Mouse (Mus musculus) spleen, adult 2 months (tissue): ENCODE data around the gene Batf.

Source experiments
- CTCF ChIP-seq: fragments of 200-500 bp; IDR thresholded peaks from 2 replicates; pipeline ENCODE4 v1.5.1; 2011; ENCODE audit warnings: mild to moderate bottlenecking, inconsistent platforms; ENCODE audit not compliant: insufficient read depth, insufficient read length, insufficient replicate concordance; ENCODE audit errors: extremely low read depth
- POLR2A ChIP-seq: fragments of 200-500 bp; IDR thresholded peaks from 2 replicates; pipeline ENCODE4 v1.6.1; 2011; ENCODE audit warnings: low read depth, low read length, inconsistent platforms

DNA sequence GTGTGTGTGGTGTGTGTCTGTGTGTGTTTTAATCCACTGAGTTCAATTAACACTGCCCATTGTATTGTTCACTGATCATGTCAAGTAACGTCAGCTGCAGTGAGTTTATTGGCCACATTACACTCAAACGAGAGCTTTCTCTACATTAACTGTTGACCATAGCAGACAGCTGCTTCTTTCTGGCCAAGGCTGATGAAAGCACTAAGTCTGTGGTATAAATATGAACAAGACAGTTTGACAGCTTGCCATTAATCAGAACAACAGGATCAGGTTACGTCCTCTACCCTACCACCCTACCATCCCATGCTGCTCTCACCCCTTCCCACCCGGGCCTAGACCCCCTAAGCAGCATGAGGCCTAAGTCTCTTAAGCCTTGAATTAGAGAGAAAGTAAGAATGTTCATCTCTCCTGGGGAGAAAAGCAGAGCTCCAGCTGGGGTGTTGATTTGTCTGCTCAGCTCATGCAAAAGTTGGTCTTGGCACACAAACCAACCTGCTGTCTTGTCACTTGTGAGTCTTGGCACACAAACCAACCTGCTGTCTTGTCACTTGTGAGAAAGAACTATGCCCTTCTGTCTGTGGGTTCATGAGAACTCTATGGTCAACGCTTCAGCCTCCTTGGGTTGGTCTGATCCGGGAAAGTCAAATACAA, 13.8 kb downstream of the Batf start:
- TF ChIP-seq CTCF (no peak), POLR2A (no peak)
